Mouse (Mus musculus) right cerebral cortex, adult 2 months (tissue): Measurements from ENCODE around the gene Kmt2c.
"Not testable (repeated sequence)": the region's sequence is repeated elsewhere in the genome, so short reads cannot be mapped to it uniquely, and the experiment has no call there.

Source experiments
- DNase-seq, 2 experiments: peaks; one replicate each; pipeline ENCODE4 v3.0.0; 2021 to 2022; ENCODE audit warnings: low spot score in 2 of 2

Kmt2c gene

GRCm38 (mm10) chr5:25224377-25224776 lies 274.2 kb downstream of the Kmt2c start:
- DNase-seq: not testable (repeated sequence)

- DNase-seq: peak; percentile 92
Observed at GRCm38 (mm10) chr5:25222752-25223702, 275.6 kb downstream of the Kmt2c start, which contains the start of gene E130116L18Rik. E130116L18Rik (minus strand) TSS chr5:25223153.
